Mouse (Mus musculus) cortical plate, adult 2 months (tissue): ENCODE measurements at regions not wholly inside any gene's neighbourhood (a gene's known extent, or its start where the extent isn't known, plus 50 kb on each side); places are given as distances from the start of the nearest gene placed in this dataset.

Source experiments
- H3K27ac ChIP-seq: fragments of 200-500 bp; 2 replicates; pipeline ENCODE4 v1.5.1; 2012; ENCODE audit warnings: low read length, control low read depth, inconsistent platforms; ENCODE audit not compliant: insufficient read depth
- H3K4me1 ChIP-seq: fragments of 200-500 bp; 2 replicates; pipeline ENCODE4 v1.6.1; 2011; ENCODE audit warnings: low read length; ENCODE audit not compliant: control insufficient read depth, insufficient read depth
- H3K4me3 ChIP-seq: fragments of 200-500 bp; 2 replicates; pipeline ENCODE4 v1.5.1; 2011; ENCODE audit warnings: mild to moderate bottlenecking, low read length, control low read depth; ENCODE audit not compliant: insufficient read depth
- CTCF ChIP-seq: fragments of 200-500 bp; IDR thresholded peaks from 2 replicates; pipeline ENCODE4 v1.5.1; 2011; ENCODE audit warnings: mild to moderate bottlenecking, control low read depth, low read length; ENCODE audit not compliant: insufficient read depth; ENCODE audit errors: extremely low read depth
- POLR2A ChIP-seq: fragments of 200-500 bp; IDR thresholded peaks from 2 replicates; pipeline ENCODE4 v1.6.1; 2011; ENCODE audit warnings: mild to moderate bottlenecking, low read length, control low read depth; ENCODE audit not compliant: insufficient read depth; ENCODE audit errors: extremely low read depth

GRCm38 (mm10) chr14:115034718-115035437 is 57.1 kb upstream of the Gpc5 start:
- Histone ChIP-seq H3K4me3 (no peak overlapping the region), H3K4me1 (no peaks in the 10 kb centered on the region), H3K27ac (no peak overlapping the region)
- TF ChIP-seq POLR2A (no peak), CTCF (no peak)

- Histone ChIP-seq H3K27ac (no peak overlapping the region), H3K4me1 (no peaks in the 10 kb centered on the region), H3K4me3 (no peak overlapping the region)
- TF ChIP-seq POLR2A, result no peak
- TF ChIP-seq CTCF, result no peak
Observed at GRCm38 (mm10) chr14:115037086-115037793, 54.8 kb upstream of the Gpc5 start.

GRCm38 (mm10) chr14:115038788-115039187 is 53.2 kb upstream of the Gpc5 start:
- TF ChIP-seq CTCF (no peak), POLR2A (no peak)
- Histone ChIP-seq H3K4me1 (no peaks in the 10 kb centered on the region), H3K27ac (no peak overlapping the region), H3K4me3 (no peak overlapping the region)

GRCm38 (mm10) chr14:115039524-115039923 is 52.5 kb upstream of the Gpc5 start:
- Histone ChIP-seq H3K27ac (no peak overlapping the region), H3K4me3 (no peak overlapping the region), H3K4me1 (no peaks in the 10 kb centered on the region)
- TF ChIP-seq POLR2A (no peak), CTCF (no peak)

GRCm38 (mm10) chr14:115040091-115040571 is 51.9 kb upstream of the Gpc5 start:
- Histone ChIP-seq H3K27ac (peak overlapping the region; percentile 81), H3K4me3 (peak overlapping the region; percentile 52), H3K4me1 (no peaks in the 10 kb centered on the region)
- TF ChIP-seq POLR2A (no peak), CTCF (no peak)

GRCm38 (mm10) chr14:115040578-115041206 is 51.3 kb upstream of the Gpc5 start:
- Histone ChIP-seq H3K4me1 (no peaks in the 10 kb centered on the region), H3K4me3 (peak overlapping the region; percentile 52), H3K27ac (peak overlapping the region; percentile 81)
- TF ChIP-seq CTCF, result no peak
- TF ChIP-seq POLR2A, result no peak

- TF ChIP-seq POLR2A, result no peak
- no peak for TF ChIP-seq CTCF
- H3K4me1 ChIP-seq, result no peaks in the 10 kb centered on the region
- peak overlapping the region; percentile 70; the same call in 1 of the 2 replicates for H3K27ac ChIP-seq
- H3K4me3 ChIP-seq, result peak overlapping the region; percentile 47; the same call in 1 of the 2 replicates
Observed at GRCm38 (mm10) chr14:115041336-115042054, 50.5 kb upstream of the Gpc5 start.

GRCm38 (mm10) chr14:115042055-115042564 is 49.9 kb upstream of the Gpc5 start:
- Histone ChIP-seq H3K27ac (peak overlapping the region; percentile 70; the same call in 1 of the 2 replicates), H3K4me3 (peak overlapping the region; percentile 47), H3K4me1 (no peaks in the 10 kb centered on the region)
- 0 out of 2 replicates have a peak, but pooled peaks have one; percentile 4 for TF ChIP-seq CTCF
- no peak for TF ChIP-seq POLR2A
